Mouse (Mus musculus): ENCODE data around the gene Olfr160.

Gene Olfr160

GRCm38 (mm10) chr9:37716150-37716549, at the start of gene Olfr160:
TSS of gene Olfr160 (minus strand) at chr9:37716250.
- DNase-seq, result no peak

- no peak for DNase-seq
These were observed 46.5 kb upstream of the Olfr160 start for GRCm38 (mm10) chr9:37762541-37762940.

- no peak for DNase-seq
These were observed 45.7 kb upstream of the Olfr160 start for GRCm38 (mm10) chr9:37761728-37762127.

GRCm38 (mm10) chr9:37752006-37752405, 36.0 kb upstream of the Olfr160 start:
- no peak for DNase-seq

- DNase-seq, result no peak
These were observed 35.4 kb upstream of the Olfr160 start for GRCm38 (mm10) chr9:37751467-37751866.

GRCm38 (mm10) chr9:37750319-37751075, 34.4 kb upstream of the Olfr160 start:
- no peak for DNase-seq

GRCm38 (mm10) chr9:37744806-37745205, 28.8 kb upstream of the Olfr160 start, which contains the start of gene Olfr874:
TSS of gene Olfr874 (plus strand) at chr9:37745106.
- DNase-seq, result no peak

- no peak for DNase-seq
These were observed 18.3 kb upstream of the Olfr160 start for GRCm38 (mm10) chr9:37734310-37734709.

- DNase-seq, result no peak
These were observed 25.9 kb downstream of the Olfr160 start for GRCm38 (mm10) chr9:37689970-37690686.

GRCm38 (mm10) chr9:37687941-37688303, 28.1 kb downstream of the Olfr160 start:
- DNase-seq, result no peak

GRCm38 (mm10) chr9:37687288-37687940, 28.6 kb downstream of the Olfr160 start:
- no peak for DNase-seq

- DNase-seq, result no peak
These were observed 34.9 kb downstream of the Olfr160 start for GRCm38 (mm10) chr9:37681123-37681522.

GRCm38 (mm10) chr9:37675287-37675686, 40.8 kb downstream of the Olfr160 start:
- DNase-seq, result no peak

- no peak for DNase-seq
These were observed 45.8 kb downstream of the Olfr160 start for GRCm38 (mm10) chr9:37670261-37670660.

GRCm38 (mm10) chr9:37669678-37670077, 46.4 kb downstream of the Olfr160 start:
- DNase-seq, result no peak

- no peak for DNase-seq
These were observed 46.9 kb downstream of the Olfr160 start, which contains the start of gene Panx3 for GRCm38 (mm10) chr9:37669115-37669514. TSS of gene Panx3 (minus strand) at chr9:37669235.

GRCm38 (mm10) chr9:37666045-37666444, 50.0 kb downstream of the Olfr160 start:
- DNase-seq, result no peak

- DNase-seq, result no peak
These were observed 51.4 kb downstream of the Olfr160 start for GRCm38 (mm10) chr9:37664604-37665003.

GRCm38 (mm10) chr9:37663210-37663609, 52.8 kb downstream of the Olfr160 start:
- no peak for DNase-seq

- DNase-seq, result no peak
These were observed 56.6 kb downstream of the Olfr160 start for GRCm38 (mm10) chr9:37659413-37659812.

Measured in kidney, adult 8-10 months (tissue).